Mouse (Mus musculus): Measurements from ENCODE around the gene Slc25a47.

Slc25a47 gene

DNA sequence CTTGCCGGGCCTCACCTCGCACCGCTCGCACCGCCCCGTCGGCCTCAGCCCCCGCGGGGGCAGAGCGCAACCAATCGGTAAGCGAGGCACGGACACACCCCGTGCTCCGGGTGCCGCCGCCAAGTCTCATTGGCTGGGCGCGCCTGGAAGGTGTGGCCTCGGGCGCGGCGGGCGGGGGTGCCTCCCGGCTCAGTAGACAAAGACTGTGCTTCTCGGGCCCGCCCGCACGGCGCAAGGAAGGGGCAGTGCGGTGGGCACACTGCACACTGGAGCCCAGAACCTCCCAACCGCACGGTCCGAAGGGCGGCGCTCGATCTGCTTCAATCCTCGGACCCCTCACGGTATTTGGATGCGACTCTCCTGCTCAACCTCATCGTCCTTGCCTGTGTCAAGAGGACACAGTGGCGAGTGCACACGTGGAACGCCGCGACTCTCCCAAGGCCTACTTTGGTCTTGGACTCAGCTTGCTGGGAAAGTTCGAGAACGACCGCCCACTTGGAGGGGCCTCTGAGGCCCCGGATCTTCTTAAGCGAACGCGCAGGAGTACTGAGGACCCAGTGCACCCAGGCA, at the start of gene Slc25a47, which contains the start of gene Slc25a29:
TSS of gene Slc25a47 (plus strand) at position 207 of the 570 bp plus-strand sequence.
TSS of gene Slc25a29 (minus strand) at position 44 of the 570 bp plus-strand sequence.
- DNase-seq, result peak; percentile 98

- no peak for DNase-seq
Observed at GRCm38 (mm10) chr12:108787329-108787728, 48.5 kb upstream of the Slc25a47 start.

DNA sequence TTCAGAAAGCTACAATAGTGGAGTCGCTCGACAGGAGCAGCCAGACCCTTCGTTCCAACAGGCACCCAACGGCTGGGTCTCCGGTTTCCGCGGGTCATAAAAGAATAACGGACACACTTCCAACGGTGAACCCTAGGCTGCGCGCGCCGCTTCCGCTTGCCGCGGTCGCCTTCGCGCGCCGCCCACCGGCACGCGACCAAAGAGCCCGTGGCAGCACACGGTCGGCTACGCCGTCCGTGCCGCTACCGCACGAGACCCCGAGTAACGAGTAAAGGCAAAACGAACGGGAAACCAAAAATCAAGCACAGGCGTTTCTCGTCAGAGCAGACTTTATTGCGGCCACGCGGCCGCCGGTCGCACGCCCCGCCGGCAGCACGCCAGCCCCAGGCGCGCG, 43.7 kb upstream of the Slc25a47 start:
- DNase-seq, result peak; percentile 72

- peak; percentile 98 for DNase-seq
Observed at GRCm38 (mm10) chr12:108792546-108793452, 43.0 kb upstream of the Slc25a47 start, which contains the start of gene Yy1. TSS of gene Yy1 (plus strand) at chr12:108792973.

- DNase-seq, result peak; percentile 51
Observed at GRCm38 (mm10) chr12:108793453-108793941, 42.3 kb upstream of the Slc25a47 start.

DNA sequence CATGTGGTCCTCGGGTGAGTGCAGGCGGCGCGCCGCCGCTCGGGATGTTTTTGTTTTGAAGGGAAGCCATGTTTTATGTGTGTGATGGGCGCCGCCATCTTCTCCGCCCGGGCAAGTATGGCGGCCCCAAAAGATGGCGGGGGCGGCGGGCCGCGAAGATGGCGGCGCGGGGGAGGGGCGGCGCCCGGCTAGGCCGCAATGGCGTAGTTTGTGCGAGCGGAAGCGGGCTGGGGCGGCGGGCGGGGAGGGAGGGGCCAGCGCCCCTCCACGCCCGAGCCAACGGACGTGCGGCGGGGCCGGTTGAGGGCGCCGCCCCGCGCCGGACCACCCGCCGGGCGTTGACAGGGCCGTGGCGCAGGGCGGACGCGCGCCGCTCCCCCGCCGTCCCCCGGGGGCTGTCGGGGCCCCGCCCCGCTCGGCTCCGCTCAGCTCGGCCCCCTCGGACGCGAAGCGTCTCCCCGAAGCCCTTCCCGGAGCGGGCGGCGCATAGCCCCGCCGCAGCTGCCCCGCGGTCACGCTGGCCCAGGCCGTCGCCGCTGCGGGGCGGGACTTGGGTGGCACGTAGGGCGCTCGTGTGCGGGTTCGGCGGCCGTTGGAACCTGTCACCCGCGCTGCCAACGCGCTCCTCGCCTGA, 41.7 kb upstream of the Slc25a47 start:
- DNase-seq, result peak; percentile 72

DNA sequence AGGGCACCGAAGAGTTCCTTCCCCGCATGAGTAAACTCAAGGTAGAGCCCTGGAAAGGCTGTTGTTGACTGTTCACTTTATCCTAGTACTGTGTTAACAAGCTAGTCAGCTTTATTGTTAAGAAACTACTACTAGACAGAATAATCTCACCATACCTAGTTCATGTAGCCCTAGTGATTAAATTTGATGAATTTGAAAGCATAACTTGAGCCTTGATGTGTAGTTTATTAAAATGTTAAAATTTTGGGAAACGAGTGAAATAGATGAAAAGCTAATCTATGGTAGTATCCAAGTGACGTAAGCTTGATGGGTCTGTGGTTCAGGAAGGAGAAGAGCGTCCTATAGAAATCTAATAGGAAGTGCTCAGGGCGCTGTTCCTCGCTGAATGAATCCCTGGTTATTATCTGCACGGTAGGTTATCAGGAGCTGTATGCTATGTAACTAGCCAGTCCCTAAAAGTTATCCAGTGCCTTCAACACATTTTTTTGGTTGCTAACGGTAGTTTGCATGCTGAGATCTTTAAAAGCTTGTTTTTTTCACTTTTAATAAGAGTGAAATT, 40.8 kb upstream of the Slc25a47 start:
- DNase-seq, result no peak

DNA sequence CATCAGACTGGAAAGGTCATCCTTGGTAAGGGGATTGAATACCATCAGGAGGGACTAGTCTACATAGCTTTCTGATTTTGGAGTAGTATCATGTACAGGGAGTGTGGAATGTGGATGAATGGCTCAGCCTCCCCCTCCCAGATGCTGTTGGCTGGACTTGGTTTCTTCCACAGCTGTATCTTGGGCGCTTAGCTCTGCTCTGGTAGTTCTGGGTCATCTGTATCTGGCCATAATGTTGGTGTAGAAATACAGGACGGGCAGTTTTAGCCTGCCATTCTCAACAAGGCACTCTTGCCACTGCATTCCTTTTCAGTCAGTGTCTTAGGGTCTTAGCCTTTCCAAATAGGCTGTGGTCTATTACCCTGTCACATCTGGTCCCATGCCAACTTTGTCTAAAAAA, 34.2 kb upstream of the Slc25a47 start:
- DNase-seq, result no peak

GRCm38 (mm10) chr12:108804388-108804787, 31.5 kb upstream of the Slc25a47 start:
- DNase-seq, result no peak

DNA sequence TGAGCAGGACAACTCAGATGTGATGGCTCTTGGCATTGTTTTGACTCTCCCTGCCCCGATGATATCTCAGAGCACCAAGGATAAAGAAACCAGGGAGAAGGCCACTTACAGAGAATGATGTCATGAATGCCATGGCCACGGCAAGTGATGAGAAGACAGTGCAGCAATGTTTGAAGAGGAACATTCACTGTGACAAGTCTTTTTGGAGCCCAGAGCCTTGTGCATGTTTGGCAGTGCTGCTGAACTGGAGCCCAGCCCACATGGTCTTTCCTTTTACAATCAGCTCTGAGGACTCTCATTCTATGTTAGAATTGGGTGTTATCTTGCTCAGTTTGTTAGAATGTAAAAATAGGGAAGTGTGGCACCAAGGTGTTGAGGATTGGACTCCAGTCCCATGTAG, 27.4 kb upstream of the Slc25a47 start:
- DNase-seq, result no peak

DNA sequence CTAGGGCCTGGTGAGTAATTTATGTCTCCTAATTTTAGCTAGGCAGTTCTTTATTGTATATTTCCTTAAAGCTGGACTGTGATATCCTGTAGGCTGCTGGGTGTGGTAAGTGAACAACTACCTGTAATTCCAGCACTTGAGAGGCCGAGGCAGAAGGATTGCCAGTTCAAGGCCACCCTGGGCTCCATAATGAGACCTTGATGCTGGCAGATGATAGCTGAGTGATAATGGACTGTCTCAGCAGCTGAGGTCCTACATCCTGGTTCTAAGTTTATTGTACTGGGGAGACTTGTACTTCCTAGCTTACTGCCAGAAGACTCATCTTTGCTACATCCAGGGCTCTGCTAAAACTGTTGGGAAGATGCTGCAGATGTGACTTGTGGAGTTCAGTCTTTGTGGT, 26.1 kb upstream of the Slc25a47 start:
- no peak for DNase-seq

- DNase-seq, result no peak
Observed at GRCm38 (mm10) chr12:108810309-108810708, 25.5 kb upstream of the Slc25a47 start.

DNA sequence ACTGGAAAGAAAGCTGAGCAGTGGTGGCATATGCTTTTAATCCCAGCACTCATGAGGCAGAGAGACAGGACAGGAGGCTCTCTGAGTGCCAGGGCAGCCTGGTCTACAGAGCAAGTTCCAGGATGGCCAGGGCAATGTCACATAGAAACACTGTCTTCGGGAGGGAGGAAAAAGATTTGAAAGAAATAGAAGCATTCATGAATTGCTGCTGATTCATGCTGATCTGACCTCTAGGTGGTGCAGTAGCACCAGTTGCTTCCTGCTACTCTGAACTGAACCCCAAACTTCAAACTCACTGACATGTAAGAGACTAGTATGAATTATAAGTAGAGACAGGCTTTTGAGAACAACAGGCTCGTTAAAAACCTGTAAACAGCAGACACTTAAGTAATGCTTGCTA, 24.7 kb upstream of the Slc25a47 start:
- no peak for DNase-seq

- DNase-seq, result no peak
Observed at GRCm38 (mm10) chr12:108812463-108812862, 23.4 kb upstream of the Slc25a47 start.

DNA sequence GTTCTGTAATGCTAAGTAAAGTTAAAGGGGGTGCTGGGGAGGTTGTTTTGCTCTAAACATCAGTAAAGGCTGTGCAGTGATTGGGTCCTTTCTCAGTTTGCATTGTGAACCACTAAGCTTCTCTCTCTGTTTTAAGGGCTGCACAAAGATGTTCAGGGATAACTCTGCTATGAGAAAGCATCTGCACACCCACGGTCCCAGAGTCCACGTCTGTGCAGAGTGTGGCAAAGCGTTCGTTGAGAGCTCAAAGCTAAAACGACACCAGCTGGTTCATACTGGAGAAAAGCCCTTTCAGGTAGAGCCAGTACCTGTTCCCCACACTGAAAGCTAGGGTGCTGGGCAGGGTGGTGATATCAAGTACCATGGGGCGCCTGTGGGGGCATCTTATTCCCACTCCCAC, 21.4 kb upstream of the Slc25a47 start:
- no peak for DNase-seq

GRCm38 (mm10) chr12:108816569-108816968, 19.3 kb upstream of the Slc25a47 start:
- no peak for DNase-seq

DNA sequence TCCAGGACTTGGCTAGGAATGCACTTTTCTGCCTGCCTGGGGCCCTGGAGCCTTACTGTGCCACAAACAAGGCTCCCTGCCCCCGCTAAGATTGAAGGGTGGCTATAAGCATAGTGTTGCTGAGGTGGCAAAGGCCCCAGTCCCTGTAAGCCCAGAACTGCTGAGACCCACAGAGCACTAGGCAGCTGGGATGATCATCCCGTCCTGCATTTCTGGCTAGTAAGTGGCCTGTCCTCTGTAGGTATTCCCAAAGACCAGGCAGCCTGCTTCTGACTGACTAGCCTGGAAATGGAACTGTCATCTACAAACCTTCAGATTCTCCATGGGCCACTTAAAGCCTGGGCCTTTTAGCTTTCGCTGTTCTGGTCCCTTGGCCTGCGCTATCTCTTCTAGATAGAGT, 15.4 kb upstream of the Slc25a47 start:
- DNase-seq, result no peak

- no peak for DNase-seq
Observed at GRCm38 (mm10) chr12:108823036-108823435, 12.8 kb upstream of the Slc25a47 start.

- no peak for DNase-seq
Observed at GRCm38 (mm10) chr12:108824225-108824874, 11.5 kb upstream of the Slc25a47 start.

- no peak for DNase-seq
Observed at GRCm38 (mm10) chr12:108825561-108826224, 10.2 kb upstream of the Slc25a47 start.

GRCm38 (mm10) chr12:108826282-108826957, 9.4 kb upstream of the Slc25a47 start:
- no peak for DNase-seq

All from kidney, adult 11 months (tissue).